Mouse (Mus musculus) CH12F3 (cell line): Measurements from ENCODE around the gene Rb1.

ENCODE experiments used
- in situ Hi-C: fragments of 300-500 bp; cut with MboI; formaldehyde crosslinking; loops from 2 replicates; pipeline ENCODE4 v1.14.3; 2020; ENCODE audit warnings: low sequenced_read_pairs

The Rb1 gene

DNA sequence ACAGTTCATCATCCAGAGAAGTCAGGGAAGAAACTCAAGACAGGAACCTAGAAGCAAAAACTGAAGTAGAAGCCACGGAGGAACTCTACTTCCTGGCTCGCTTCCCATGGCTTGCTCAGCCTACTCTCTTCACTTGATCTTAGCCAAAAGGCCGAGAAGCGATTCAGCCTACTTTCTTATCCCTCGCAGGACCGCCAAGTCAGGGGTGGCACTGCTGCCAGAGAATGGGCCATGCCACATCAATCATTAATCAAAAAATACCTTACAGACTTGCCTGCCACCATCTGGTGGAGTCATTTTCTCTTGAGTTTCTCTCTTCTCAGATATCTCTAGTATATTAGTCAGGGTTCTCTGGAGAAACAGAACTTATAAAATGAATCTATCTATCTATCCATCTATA is 160.5 kb downstream of the Rb1 start:
- in situ Hi-C loops = no loop called here

DNA sequence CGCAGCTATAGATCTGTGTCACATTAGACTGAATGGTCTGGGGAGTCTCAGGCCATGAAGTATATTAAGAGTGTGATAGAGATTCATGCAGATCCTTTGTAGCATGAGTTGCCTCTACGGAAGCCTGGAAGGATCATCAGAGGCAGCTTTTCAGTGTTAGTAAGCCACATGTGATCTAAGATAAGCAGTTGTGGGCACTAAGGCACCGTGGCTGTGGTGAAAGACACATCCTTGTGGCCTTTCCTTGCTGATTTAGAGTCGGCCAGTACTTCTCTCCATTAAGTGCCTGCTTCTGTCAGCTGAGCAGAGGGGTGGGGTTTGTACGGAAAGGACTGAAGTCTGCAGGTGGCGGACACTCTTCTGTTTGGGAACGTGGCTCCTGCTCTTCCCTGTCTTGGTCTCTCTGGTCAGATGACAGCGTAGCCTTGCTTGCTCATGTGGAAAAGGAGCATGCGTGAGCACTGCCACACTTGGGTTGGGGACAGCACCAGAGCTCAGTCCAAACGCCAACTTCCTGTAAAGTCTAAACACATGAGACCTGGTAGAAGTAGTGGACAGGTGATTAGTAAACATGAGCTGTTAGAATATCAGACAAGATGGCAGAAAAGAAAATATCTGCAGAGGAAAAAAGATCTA is 162.1 kb downstream of the Rb1 start:
- in situ Hi-C loops = no loop called here

DNA sequence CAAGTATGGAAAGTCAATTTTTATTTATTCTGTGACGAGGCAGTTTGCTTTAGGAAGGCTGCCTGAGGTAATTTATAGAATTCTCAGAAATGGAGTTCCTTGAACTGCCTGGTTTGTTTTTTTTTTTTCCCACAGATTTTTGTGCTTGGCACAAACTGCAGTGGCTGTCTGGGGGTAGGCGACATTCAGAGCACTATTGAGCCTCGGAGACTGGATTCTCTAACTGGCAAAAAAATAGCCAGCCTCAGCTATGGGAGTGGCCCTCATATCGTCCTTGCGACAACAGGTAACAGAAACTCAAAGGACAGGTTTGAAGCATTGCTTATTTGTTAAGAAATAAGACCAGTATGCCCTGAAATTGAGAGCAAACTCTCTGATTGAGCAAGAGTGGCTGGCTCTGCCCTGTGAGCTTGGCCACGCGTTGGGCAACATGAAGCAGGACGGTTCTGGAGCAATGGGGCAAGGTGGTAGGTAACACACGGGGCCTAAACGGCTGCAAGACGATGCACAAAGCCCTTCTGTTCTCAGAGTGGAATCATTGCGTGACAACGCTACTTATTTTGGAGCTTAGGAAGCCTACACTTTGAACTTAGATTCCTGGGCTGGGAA is 163.3 kb downstream of the Rb1 start:
- in situ Hi-C loops = no loop called here

DNA sequence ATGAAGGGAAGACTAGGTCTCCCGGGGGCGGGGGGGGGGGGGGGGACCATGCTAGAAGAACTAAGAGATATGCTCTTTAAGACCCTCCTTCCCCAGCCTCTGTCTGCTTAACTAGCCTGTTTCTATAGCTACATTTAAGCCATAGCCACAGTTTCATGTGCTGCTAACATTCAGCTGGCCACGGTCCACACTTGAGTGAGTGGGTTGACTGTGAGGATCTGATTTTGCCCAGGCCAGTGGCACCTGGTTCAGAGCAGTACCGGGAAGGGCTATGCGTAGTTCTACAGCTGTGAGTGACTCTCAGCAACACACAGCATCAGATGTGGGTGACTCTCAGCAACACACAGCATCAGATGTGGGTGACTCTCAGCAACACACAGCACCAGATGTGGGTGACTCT is 164.3 kb downstream of the Rb1 start:
- in situ Hi-C loops = no loop called here

DNA sequence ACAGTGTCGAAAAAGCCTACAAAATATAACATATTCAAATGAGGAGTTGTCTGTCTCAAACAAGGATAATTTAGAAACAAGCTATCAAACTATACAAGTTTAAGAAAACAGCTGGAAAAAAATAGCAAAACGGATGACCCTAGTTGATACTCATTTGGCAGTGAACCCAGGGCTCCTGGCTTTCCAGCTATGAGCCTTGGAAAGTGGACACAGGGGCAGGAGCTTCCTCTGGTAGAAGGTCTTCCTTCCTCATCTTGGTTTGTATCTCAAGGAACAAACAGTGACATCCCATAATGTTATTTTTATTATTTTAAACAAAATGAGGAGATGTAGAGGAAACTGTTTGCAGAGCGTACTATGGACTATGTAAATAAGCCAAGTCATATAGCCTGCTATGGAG is 177.5 kb downstream of the Rb1 start:
- in situ Hi-C loops = no loop called here

DNA sequence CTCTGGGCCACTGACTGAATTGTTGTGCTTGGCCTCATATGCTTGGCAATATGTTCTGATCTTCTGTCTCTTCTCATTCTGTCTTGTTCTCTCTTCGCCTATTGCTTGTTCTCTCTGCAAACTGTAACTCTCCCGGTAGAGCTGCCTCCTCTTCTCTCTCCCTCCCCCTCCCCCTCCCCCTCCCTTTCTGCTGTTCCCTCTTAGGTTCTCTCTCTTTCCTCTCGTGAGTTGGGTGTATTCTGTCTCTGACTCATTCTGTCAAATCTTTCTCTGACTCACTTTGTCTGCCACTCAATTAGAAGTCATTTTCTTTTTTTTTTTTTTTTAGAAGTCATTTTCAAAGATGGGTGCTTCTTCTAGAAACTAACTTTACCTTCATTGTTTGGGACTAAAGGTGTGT is 178.9 kb downstream of the Rb1 start:
- in situ Hi-C loops = no loop called here

DNA sequence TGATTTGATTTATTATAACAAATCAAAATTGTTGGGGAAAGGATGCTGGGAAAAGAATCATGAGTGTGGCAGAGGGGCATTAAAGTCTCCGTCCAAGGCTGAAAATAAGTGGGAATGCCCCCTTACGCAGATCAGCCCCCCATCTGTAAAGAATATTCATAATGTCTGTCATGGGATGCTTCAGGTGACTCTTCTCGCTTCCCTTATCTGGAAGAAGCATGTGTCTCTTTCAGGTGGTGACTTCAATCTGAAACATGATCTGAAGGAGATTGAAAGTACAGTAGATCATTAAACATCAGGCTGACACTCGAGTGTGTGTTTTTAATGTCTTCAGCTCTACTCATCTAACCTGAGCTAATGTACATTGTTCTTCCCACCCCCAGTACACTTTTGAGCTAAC is 180.1 kb downstream of the Rb1 start:
- in situ Hi-C loops = no loop called here

DNA sequence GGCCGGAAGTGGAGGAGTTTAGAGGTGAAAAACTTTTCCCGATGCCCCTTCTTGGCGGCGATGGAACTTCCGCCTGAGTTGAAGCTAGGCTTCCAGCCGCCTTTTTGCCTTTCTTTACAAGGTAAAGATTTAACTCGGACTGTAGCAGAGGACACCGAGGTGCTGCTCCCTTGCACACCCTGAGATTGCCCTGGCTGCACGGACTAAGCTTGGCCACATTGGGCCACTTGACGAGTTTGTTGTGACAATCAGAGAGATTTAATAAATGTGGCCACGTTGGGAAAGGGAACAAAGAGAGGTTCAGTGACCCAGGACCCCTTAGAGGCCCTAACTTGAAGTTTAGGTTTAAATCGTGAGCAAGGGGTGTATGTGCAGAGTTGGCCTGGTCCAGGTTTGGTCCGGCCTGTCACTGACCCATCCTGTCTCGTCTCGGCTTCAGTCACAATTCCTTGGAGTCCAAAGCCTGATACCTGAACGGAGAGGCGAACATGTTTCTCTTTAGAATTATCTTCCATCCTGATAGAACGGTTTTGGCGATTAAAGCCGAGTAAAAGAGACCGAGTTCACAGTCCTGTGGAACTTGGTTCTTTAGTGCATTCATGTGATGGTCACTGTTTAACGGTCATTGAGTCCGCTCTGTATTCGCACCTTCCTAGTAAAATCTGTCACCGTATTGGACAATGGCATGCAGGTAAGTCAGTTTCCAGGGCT is 181.8 kb downstream of the Rb1 start:
- in situ Hi-C loops = no loop called here

DNA sequence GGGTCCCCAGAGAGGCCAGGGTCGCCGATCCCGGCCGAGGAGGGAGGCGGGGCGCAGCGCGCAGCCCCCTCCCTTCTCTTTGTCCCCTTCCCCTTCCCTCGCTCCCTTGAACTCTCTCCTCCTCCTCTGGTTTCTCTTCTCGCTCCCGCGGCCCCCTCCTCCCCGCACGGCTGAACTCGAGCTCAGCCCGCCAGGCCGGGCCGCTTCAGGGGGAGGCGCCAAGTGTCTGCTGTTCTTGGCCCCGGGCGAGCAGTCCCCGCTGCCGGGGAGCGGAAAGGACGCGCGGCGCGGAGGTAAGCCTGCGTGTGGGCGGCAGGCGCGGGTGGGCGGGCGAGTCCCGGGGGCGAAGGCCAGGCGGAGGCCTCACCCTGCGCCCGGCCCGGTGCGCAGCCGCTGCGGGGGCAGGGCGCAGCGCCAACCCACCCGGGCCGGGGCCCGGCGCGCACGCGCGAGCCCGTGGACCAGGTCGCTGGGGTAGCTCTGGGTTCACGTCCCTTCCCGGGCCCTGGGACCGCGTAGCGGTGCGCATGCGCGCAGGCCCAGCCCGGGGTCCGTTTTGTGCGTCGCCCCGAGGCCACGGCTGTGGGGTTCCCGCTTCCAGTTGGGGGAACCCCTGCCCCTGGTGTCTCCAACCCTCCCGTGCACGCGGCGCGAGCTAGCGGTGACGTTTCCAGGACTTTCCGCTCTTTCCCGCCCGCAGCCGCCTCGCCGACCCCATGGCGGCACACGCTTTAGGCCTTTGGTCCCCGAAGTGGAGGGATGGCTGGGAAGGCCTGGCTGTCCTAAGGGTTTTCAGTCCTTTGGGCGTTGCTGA is 182.5 kb downstream of the Rb1 start:
- in situ Hi-C loops = no loop called here

DNA sequence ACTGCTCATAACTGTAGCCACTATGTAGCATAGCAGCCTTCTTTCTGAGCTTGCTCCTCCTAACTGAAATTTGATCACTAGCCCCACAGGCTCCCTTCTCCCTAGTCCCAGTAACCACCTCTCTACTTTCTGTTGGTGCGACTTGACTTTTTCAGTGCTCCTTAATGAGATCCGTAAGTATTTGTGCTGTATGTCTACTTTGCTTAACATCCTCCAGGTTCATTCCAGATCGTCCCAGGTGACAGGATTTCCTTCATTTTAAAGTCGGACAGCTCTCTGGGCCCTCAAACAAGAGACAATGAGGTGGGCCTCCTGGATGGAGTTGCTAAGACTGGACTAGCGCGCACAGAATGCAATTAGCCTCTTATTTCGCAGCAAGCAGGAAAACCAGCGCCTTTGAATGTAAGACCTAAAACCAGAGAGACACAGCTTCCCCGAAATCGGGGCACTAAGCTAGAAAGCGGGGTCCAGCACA is 183.2 kb downstream of the Rb1 start:
- in situ Hi-C loops = no loop called here

DNA sequence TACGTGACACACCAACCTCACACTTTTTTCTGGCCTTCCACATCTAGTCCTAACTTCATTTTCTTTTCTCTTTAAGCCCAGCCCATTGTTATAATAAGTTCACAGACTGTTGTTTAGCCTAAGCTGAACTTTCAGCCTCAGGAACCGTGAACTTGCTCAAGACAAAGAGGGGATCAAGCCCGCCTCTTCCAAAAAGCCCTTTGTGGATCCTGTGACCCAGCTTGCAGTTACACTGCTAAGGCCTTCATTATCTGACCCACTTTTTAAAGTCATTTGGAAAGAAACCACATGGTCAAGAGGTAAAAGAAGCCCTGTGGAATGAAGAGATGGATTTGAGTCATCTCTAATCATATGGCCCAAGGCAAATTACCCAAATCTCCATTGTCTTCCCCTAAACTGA is 183.8 kb downstream of the Rb1 start:
- in situ Hi-C loops = no loop called here

DNA sequence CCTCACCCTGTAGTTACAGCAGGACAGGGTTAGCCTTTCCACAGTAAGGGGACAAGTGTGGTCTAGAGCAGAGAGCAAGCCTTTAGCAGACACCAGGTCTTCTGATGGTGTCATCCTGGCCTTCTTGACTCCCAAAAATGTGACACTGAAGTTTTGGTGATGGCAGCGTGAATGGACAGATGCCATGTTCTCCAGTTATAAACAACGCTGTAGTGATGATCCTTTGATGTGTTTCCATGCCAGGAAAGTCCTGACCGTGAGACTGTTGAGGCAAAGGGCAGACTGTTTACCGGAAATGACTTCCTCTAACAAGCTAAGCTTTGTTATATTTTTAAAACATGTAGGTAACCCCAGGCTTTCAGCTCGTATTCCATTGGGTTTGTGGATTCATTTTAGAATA is 185.8 kb downstream of the Rb1 start:
- in situ Hi-C loops = no loop called here

DNA sequence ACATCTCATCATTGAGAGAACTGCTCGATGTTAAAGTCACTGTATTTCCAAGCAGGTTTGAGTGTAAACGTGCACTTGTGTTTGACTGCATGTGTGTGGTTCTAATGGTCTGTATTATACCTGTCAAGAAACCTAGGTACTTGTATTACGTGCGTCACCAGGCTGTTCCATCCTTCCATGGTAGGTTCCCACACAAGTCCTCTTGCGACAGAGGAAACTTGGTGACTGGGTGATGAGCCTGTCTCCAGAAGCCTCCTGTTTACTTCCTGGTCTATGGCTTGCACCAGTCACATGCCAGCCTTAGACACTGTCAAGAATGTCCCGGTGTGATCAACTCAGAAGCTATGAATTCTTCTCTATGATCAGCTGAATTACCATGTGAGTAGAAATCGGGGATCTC is 187.1 kb downstream of the Rb1 start:
- in situ Hi-C loops = no loop called here

DNA sequence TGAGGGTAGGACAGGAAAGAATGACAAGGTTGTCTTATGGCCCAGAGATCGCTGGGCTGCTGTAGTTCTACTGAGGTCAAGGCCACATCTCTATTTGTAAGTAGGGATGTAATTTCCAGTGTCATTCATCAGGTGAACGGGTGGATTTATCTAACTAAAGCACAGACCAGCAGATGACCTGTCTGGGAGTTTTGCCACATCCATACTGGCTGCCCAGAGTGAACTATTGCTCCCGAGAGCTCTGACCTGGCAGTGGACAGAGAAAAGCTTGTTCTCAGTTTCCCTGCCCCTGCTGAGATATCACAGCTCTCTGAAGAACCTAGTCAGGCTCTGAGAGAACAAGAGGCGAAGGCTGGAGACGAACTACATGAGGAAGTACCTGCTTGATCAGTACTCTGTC is 188.4 kb downstream of the Rb1 start:
- in situ Hi-C loops = no loop called here
